Mouse (Mus musculus) C2C12 (cell line): ENCODE measurements around the gene Gm11627. TPM values are rescaled to one million over a fixed set of nuclear protein-coding genes. Genes with fewer than 3 reads are reported as not detected.

Source experiments
- H3K27me3 ChIP-seq: one replicate; pipeline ENCODE4 v1.6.1; 2011; ENCODE audit not compliant: control insufficient read depth, insufficient read depth, insufficient read length
- H3K36me3 ChIP-seq: one replicate; pipeline ENCODE4 v1.6.1; 2011; ENCODE audit not compliant: control insufficient read depth, insufficient read depth
- H3K4me3 ChIP-seq: one replicate; pipeline ENCODE4 v1.5.1; 2011; ENCODE audit warnings: mild to moderate bottlenecking, control low read depth; ENCODE audit not compliant: poor library complexity, insufficient read depth, severe bottlenecking
- H3K79me2 ChIP-seq: one replicate; pipeline ENCODE4 v1.6.1; 2011; ENCODE audit not compliant: control insufficient read depth, insufficient read depth
- H3K79me3 ChIP-seq: one replicate; pipeline ENCODE4 v1.6.1; 2011; ENCODE audit warnings: low read depth, control low read depth
- H3ac ChIP-seq: one replicate; pipeline ENCODE3; 2011; ENCODE audit warnings: low read depth; ENCODE audit not compliant: control insufficient read depth, insufficient read length
- CEBPB ChIP-seq: IDR thresholded peaks from one replicate; pipeline ENCODE4 v1.6.1; 2011; ENCODE audit warnings: low read depth, mild to moderate bottlenecking, control low read depth, moderate library complexity
- CTCF ChIP-seq: IDR thresholded peaks from one replicate; pipeline ENCODE4 v1.5.1; 2011; ENCODE audit not compliant: control insufficient read depth, insufficient read depth, insufficient read length
- FOSL1 ChIP-seq: IDR thresholded peaks from one replicate; pipeline ENCODE4 v1.8.0; 2011; ENCODE audit warnings: mild to moderate bottlenecking, low read length; ENCODE audit not compliant: poor library complexity, insufficient read depth, severe bottlenecking
- MAX ChIP-seq: IDR thresholded peaks from one replicate; pipeline ENCODE4 v1.6.1; 2011; ENCODE audit warnings: mild to moderate bottlenecking, control low read depth
- MYOD1 ChIP-seq: IDR thresholded peaks from one replicate; pipeline ENCODE4 v1.6.1; 2011; ENCODE audit warnings: low read depth; ENCODE audit not compliant: control insufficient read depth, insufficient read length
- MYOG ChIP-seq: IDR thresholded peaks from one replicate; pipeline ENCODE4 v1.6.1; 2011; ENCODE audit not compliant: control insufficient read depth, insufficient read length; ENCODE audit errors: extremely low read depth
- USF1 ChIP-seq: IDR thresholded peaks from one replicate; pipeline ENCODE4 v1.6.1; 2011; ENCODE audit warnings: low read depth, mild to moderate bottlenecking, control low read depth, moderate library complexity
- long read RNA-seq, 2 experiments: library from polyadenylated mRNA; unstranded; transcript quantifications; one replicate each; pipeline ENCODE4 v2.0.0; 2019 to 2020
- polyA plus RNA-seq: library from polyadenylated mRNA; unstranded; fragments of >200 nt; fragmentation: generic; extraction: Trizol; gene quantifications from one replicate; pipeline ENCODE4 v1.2.1, GENCODE M21; 2012; ENCODE audit warnings: missing spikeins

The Gm11627 gene
- polyA plus RNA-seq, result 0.26 TPM
- long read RNA-seq, experiment 1, result 0 reads
- long read RNA-seq, experiment 2, result 0 reads

- Histone ChIP-seq H3K79me3 (no peaks in the 10 kb centered on the region), H3K27me3 (no peaks in the 10 kb centered on the region), H3K36me3 (no peaks in the 10 kb centered on the region), H3K79me2 (no peaks in the 10 kb centered on the region), H3ac (no peak within 1 kb of the TSS), H3K4me3 (no peak within 1 kb of the TSS)
- no peak for TF ChIP-seq FOSL1
- TF ChIP-seq USF1, result no peak
- no peak for TF ChIP-seq CEBPB
- TF ChIP-seq MYOG, result no peak
- no peak for TF ChIP-seq MYOD1
- no peak for TF ChIP-seq CTCF
- no peak for TF ChIP-seq MAX
Measured at GRCm38 (mm10) chr11:102579165-102580033, at the start of gene Gm11627. Gm11627 (minus strand) TSS chr11:102579461.

GRCm38 (mm10) chr11:102628529-102628928, 49.3 kb upstream of the Gm11627 start:
- Histone ChIP-seq H3K36me3 (no peaks in the 10 kb centered on the region), H3K4me3 (no peak overlapping the region), H3K27me3 (no peaks in the 10 kb centered on the region), H3K79me2 (no peaks in the 10 kb centered on the region), H3K79me3 (no peaks in the 10 kb centered on the region), H3ac (no peak overlapping the region)
- TF ChIP-seq MYOG (no peak), CEBPB (no peak), CTCF (no peak), MYOD1 (peak; percentile 26), MAX (no peak), USF1 (no peak), FOSL1 (no peak)

- no peaks in the 10 kb centered on the region for H3K36me3 ChIP-seq
- no peaks in the 10 kb centered on the region for H3K79me2 ChIP-seq
- no peak overlapping the region for H3K4me3 ChIP-seq
- H3K79me3 ChIP-seq, result no peaks in the 10 kb centered on the region
- no peak overlapping the region for H3ac ChIP-seq
- H3K27me3 ChIP-seq, result no peaks in the 10 kb centered on the region
- TF ChIP-seq MYOG (no peak), MYOD1 (no peak), CEBPB (no peak), FOSL1 (no peak), MAX (no peak)
Measured at GRCm38 (mm10) chr11:102627171-102627931, 48.1 kb upstream of the Gm11627 start.

GRCm38 (mm10) chr11:102624888-102625407, 45.7 kb upstream of the Gm11627 start:
- Histone ChIP-seq H3K4me3 (no peak overlapping the region), H3K27me3 (no peaks in the 10 kb centered on the region), H3K36me3 (no peaks in the 10 kb centered on the region), H3ac (no peak overlapping the region), H3K79me3 (no peaks in the 10 kb centered on the region), H3K79me2 (no peaks in the 10 kb centered on the region)
- TF ChIP-seq FOSL1 (no peak), USF1 (no peak), MAX (no peak), CTCF (no peak), CEBPB (no peak), MYOD1 (no peak), MYOG (no peak)

- TF ChIP-seq USF1 (no peak), CTCF (no peak), MYOD1 (peak; percentile 28), MYOG (no peak), FOSL1 (no peak), MAX (no peak), CEBPB (no peak)
- Histone ChIP-seq H3K4me3 (no peak overlapping the region), H3ac (no peak overlapping the region), H3K27me3 (no peaks in the 10 kb centered on the region), H3K79me2 (no peaks in the 10 kb centered on the region), H3K36me3 (no peaks in the 10 kb centered on the region), H3K79me3 (no peaks in the 10 kb centered on the region)
Measured at GRCm38 (mm10) chr11:102623876-102624789, 44.9 kb upstream of the Gm11627 start.
